Mouse (Mus musculus) midbrain, embryonic 12.5 days (tissue): ENCODE measurements at regions not wholly inside any gene's neighbourhood (a gene's known extent, or its start where the extent isn't known, plus 50 kb on each side); places are given as distances from the start of the nearest gene placed in this dataset.

ENCODE experiments used
- ATAC-seq: fragments of 200-750 bp; cut with Nextera tagmentation; 2 replicates; pipeline ENCODE4 v1.8.0; 2017; ENCODE audit warnings: low read depth, moderate TSS enrichment, moderate library complexity; ENCODE audit not compliant: low FRiP score
- H3K27ac ChIP-seq: fragments of 300-500 bp; sonication (generic); replicated peaks from 2 replicates; pipeline ENCODE4 v1.5.1; 2016; ENCODE audit warnings: mild to moderate bottlenecking
- H3K27me3 ChIP-seq: fragments of 300-500 bp; sonication (generic); 2 replicates; pipeline ENCODE4 v1.6.1; 2016; ENCODE audit warnings: mild to moderate bottlenecking
- H3K36me3 ChIP-seq: fragments of 300-500 bp; sonication (generic); 2 replicates; pipeline ENCODE4 v1.6.1; 2016
- H3K4me1 ChIP-seq: fragments of 300-500 bp; sonication (generic); 2 replicates; pipeline ENCODE4 v1.6.1; 2016
- H3K4me2 ChIP-seq: fragments of 300-500 bp; sonication (generic); replicated peaks from 2 replicates; pipeline ENCODE4 v1.6.1; 2016; ENCODE audit warnings: mild to moderate bottlenecking, moderate library complexity
- H3K4me3 ChIP-seq: fragments of 300-500 bp; sonication (generic); 2 replicates; pipeline ENCODE4 v1.5.1; 2016; ENCODE audit warnings: mild to moderate bottlenecking
- H3K9ac ChIP-seq: fragments of 300-500 bp; sonication (generic); replicated peaks from 2 replicates; pipeline ENCODE4 v1.6.1; 2016; ENCODE audit warnings: mild to moderate bottlenecking, moderate library complexity
- H3K9me3 ChIP-seq: fragments of 300-500 bp; sonication (generic); 2 replicates; pipeline ENCODE4 v1.6.1; 2016; ENCODE audit warnings: mild to moderate bottlenecking
- WGBS: fragments of 180-500 bp; shearing (Covaris S2); methylation state at CpG from one replicate; pipeline ENCODE4 v1.1.7; 2016; 5-methylcytosine and 5-hydroxymethylcytosine counted together

- WGBS = 72% methylated on average over 2 of the region's 2 CpGs
- H3K27me3 ChIP-seq = peaks cover 57% of the 10 kb centered on the region
- H3K36me3 ChIP-seq = no peaks in the 10 kb centered on the region
Observed at GRCm38 (mm10) chr6:95179993-95180392, 63.0 kb downstream of the Kbtbd8 start.

GRCm38 (mm10) chr6:95182238-95182637 is 65.2 kb downstream of the Kbtbd8 start:
- ATAC-seq = no peak
- H3K36me3 ChIP-seq = no peaks in the 10 kb centered on the region
- no peak overlapping the region for H3K27ac ChIP-seq
- 37% methylated on average over 1 of the region's 1 CpGs for WGBS
- no peaks in the 10 kb centered on the region for H3K9me3 ChIP-seq
- no peaks in the 10 kb centered on the region for H3K4me1 ChIP-seq
- H3K4me2 ChIP-seq = no peak overlapping the region
- H3K27me3 ChIP-seq = peaks cover 64% of the 10 kb centered on the region
- H3K4me3 ChIP-seq = no peak overlapping the region
- no peak overlapping the region for H3K9ac ChIP-seq

More at GRCm38 (mm10) chr6:95179993-95180392, 63.0 kb downstream of the Kbtbd8 start:
- Histone ChIP-seq H3K4me3 (no peak overlapping the region), H3K27ac (no peak overlapping the region), H3K4me2 (no peak overlapping the region), H3K9me3 (no peaks in the 10 kb centered on the region), H3K4me1 (no peaks in the 10 kb centered on the region), H3K9ac (no peak overlapping the region)
- ATAC-seq = no peak

- no peaks in the 10 kb centered on the region for H3K9me3 ChIP-seq
- no peak for ATAC-seq
- no peaks in the 10 kb centered on the region for H3K36me3 ChIP-seq
- no peak overlapping the region for H3K27ac ChIP-seq
- 84% methylated on average over 7 of the region's 7 CpGs for WGBS
- peaks cover 62% of the 10 kb centered on the region for H3K27me3 ChIP-seq
- no peak overlapping the region for H3K9ac ChIP-seq
- H3K4me3 ChIP-seq = no peak overlapping the region
- no peaks in the 10 kb centered on the region for H3K4me1 ChIP-seq
- H3K4me2 ChIP-seq = no peak overlapping the region
Observed at GRCm38 (mm10) chr6:95185074-95185931, 68.3 kb downstream of the Kbtbd8 start.

- Histone ChIP-seq H3K4me1 (no peaks in the 10 kb centered on the region), H3K4me3 (no peak overlapping the region), H3K27me3 (peaks cover 53% of the 10 kb centered on the region), H3K27ac (no peak overlapping the region), H3K9me3 (no peaks in the 10 kb centered on the region), H3K36me3 (no peaks in the 10 kb centered on the region), H3K4me2 (no peak overlapping the region), H3K9ac (no peak overlapping the region)
- no peak for ATAC-seq
- 67% methylated on average over 2 of the region's 2 CpGs for WGBS
Observed at GRCm38 (mm10) chr6:95196631-95197030, 79.6 kb downstream of the Kbtbd8 start.

- Histone ChIP-seq H3K36me3 (no peaks in the 10 kb centered on the region), H3K27me3 (peaks cover 45% of the 10 kb centered on the region), H3K4me3 (no peak overlapping the region), H3K9ac (no peak overlapping the region), H3K27ac (no peak overlapping the region), H3K4me1 (peaks cover 18% of the 10 kb centered on the region), H3K4me2 (no peak overlapping the region), H3K9me3 (no peaks in the 10 kb centered on the region)
- WGBS = 81% methylated on average over 6 of the region's 6 CpGs
- ATAC-seq = no peak
Observed at GRCm38 (mm10) chr6:95198611-95199010, 81.6 kb downstream of the Kbtbd8 start.

GRCm38 (mm10) chr6:95202291-95202790 is 85.3 kb downstream of the Kbtbd8 start:
- H3K27me3 ChIP-seq = peaks cover 42% of the 10 kb centered on the region
- H3K9me3 ChIP-seq = no peaks in the 10 kb centered on the region
- peak overlapping the region; percentile 34 for H3K4me2 ChIP-seq
- H3K36me3 ChIP-seq = no peaks in the 10 kb centered on the region
- ATAC-seq = peak; percentile 81
- WGBS = 9% methylated on average over 6 of the region's 6 CpGs
- H3K4me1 ChIP-seq = peaks cover 30% of the 10 kb centered on the region
- H3K4me3 ChIP-seq = 0 out of 2 replicates have a peak overlapping the region, but pooled peaks have one; percentile 0
- H3K27ac ChIP-seq = peak overlapping the region; percentile 77
- no peak overlapping the region for H3K9ac ChIP-seq

GRCm38 (mm10) chr6:95202978-95203377 is 85.9 kb downstream of the Kbtbd8 start:
- Histone ChIP-seq H3K4me1 (peaks cover 30% of the 10 kb centered on the region), H3K27ac (peak overlapping the region; percentile 77), H3K9ac (no peak overlapping the region), H3K4me2 (peak overlapping the region; percentile 34), H3K27me3 (peaks cover 43% of the 10 kb centered on the region), H3K36me3 (no peaks in the 10 kb centered on the region), H3K9me3 (no peaks in the 10 kb centered on the region), H3K4me3 (0 out of 2 replicates have a peak overlapping the region, but pooled peaks have one; percentile 0)
- WGBS = 20% methylated on average over 9 of the region's 9 CpGs
- peak; percentile 84 for ATAC-seq

GRCm38 (mm10) chr6:95204231-95204630 is 87.2 kb downstream of the Kbtbd8 start:
- 66% methylated on average over 3 of the region's 3 CpGs for WGBS
- H3K36me3 ChIP-seq = no peaks in the 10 kb centered on the region
- H3K9ac ChIP-seq = no peak overlapping the region
- peaks cover 30% of the 10 kb centered on the region for H3K4me1 ChIP-seq
- no peak overlapping the region for H3K4me2 ChIP-seq
- ATAC-seq = no peak
- no peaks in the 10 kb centered on the region for H3K9me3 ChIP-seq
- H3K4me3 ChIP-seq = no peak overlapping the region
- H3K27me3 ChIP-seq = peaks cover 39% of the 10 kb centered on the region
- 0 out of 2 replicates have a peak overlapping the region, but pooled peaks have one; percentile 7 for H3K27ac ChIP-seq

GRCm38 (mm10) chr6:95207063-95207462 is 90.0 kb downstream of the Kbtbd8 start:
- Histone ChIP-seq H3K9me3 (no peaks in the 10 kb centered on the region), H3K9ac (no peak overlapping the region), H3K27me3 (peaks cover 29% of the 10 kb centered on the region), H3K4me3 (no peak overlapping the region), H3K36me3 (no peaks in the 10 kb centered on the region), H3K27ac (no peak overlapping the region), H3K4me2 (no peak overlapping the region), H3K4me1 (peaks cover 25% of the 10 kb centered on the region)
- ATAC-seq = no peak
- 44% methylated on average over 2 of the region's 2 CpGs for WGBS

GRCm38 (mm10) chr6:95217431-95217830 is 100.4 kb downstream of the Kbtbd8 start:
- no peak for ATAC-seq
- 49% methylated on average over 6 of the region's 6 CpGs for WGBS
- no peak overlapping the region for H3K4me2 ChIP-seq

GRCm38 (mm10) chr6:95218830-95219229 is 101.8 kb downstream of the Kbtbd8 start:
- Histone ChIP-seq H3K27me3 (peaks cover 7% of the 10 kb centered on the region), H3K4me1 (no peaks in the 10 kb centered on the region), H3K9ac (no peak overlapping the region), H3K36me3 (no peaks in the 10 kb centered on the region), H3K4me2 (no peak overlapping the region), H3K9me3 (no peaks in the 10 kb centered on the region), H3K27ac (no peak overlapping the region), H3K4me3 (no peak overlapping the region)
- no peak for ATAC-seq
- WGBS = 77% methylated on average over 3 of the region's 3 CpGs

More at GRCm38 (mm10) chr6:95217431-95217830, 100.4 kb downstream of the Kbtbd8 start:
- Histone ChIP-seq H3K9ac (no peak overlapping the region), H3K27me3 (peaks cover 7% of the 10 kb centered on the region), H3K27ac (no peak overlapping the region), H3K4me1 (no peaks in the 10 kb centered on the region), H3K4me3 (no peak overlapping the region), H3K36me3 (no peaks in the 10 kb centered on the region), H3K9me3 (no peaks in the 10 kb centered on the region)

- Histone ChIP-seq H3K4me3 (no peak overlapping the region), H3K9ac (no peak overlapping the region), H3K27me3 (no peaks in the 10 kb centered on the region), H3K36me3 (no peaks in the 10 kb centered on the region), H3K4me2 (no peak overlapping the region), H3K9me3 (no peaks in the 10 kb centered on the region), H3K4me1 (no peaks in the 10 kb centered on the region), H3K27ac (no peak overlapping the region)
- WGBS = 33% methylated on average over 7 of the region's 7 CpGs
- peak; percentile 65; the same call in 1 of the 2 replicates for ATAC-seq
Observed at GRCm38 (mm10) chr6:95223537-95223936, 98.4 kb upstream of the Gm10234 start.
